Mouse (Mus musculus) ES-Bruce4 (cell line): ENCODE data around the gene Tmem53.

ENCODE experiments used
- CTCF ChIP-seq: IDR thresholded peaks from one replicate; pipeline ENCODE4 v1.8.1; 2011; ENCODE audit warnings: low read depth, low read length
- POLR2A ChIP-seq: IDR thresholded peaks from one replicate; pipeline ENCODE4 v1.8.1; 2011; ENCODE audit warnings: low read length; ENCODE audit not compliant: insufficient read depth

DNA sequence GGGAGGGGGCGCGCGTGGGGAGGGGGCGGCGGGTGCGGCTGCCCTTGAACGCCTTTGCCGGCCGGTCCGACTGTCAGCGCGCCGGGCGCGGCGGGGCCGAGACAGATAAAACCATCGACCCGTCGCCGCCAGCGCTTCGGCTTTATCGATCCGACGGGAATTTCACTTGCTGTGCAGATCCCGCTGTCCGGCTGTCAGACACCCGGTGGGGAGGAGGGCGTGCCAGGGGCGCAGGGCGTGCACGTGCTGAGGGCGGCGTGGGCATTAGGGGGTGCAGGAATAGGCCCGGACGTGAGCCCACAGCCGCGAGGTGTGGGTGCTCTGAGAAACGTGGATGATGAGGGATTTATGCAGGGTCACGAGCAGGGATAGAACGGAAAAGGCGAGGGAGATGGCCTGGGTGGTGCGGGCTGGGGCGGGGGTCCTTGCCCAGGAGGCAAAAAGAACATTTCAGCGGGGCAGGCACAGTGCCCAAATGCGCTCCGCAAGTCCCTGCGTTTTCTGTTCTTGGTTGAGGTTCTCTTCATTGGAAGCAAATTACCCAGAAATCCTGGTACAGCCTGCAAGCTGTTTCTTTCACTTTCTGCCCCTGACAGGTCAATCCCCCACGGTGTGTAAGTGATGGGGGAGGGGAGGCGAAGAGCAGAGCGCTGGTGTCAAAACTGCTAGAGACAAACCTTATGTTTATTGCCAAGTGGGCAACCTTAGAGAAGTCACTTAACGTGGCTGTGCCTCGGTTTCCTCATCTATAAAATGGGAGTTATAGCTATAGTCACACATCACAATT, 52.7 kb downstream of the Tmem53 start:
- no peak for TF ChIP-seq CTCF
- no peak for TF ChIP-seq POLR2A
